Mouse (Mus musculus) gastrocnemius, adult 8-10 months (tissue): ENCODE data around the gene Olfr522. TPM values are rescaled to one million over a fixed set of nuclear protein-coding genes. Genes with fewer than 3 reads are reported as not detected.
A peak's percentile ranks its signal among the peaks of the same experiment; 100 is the strongest.
"Not testable (repeated sequence)": the region's sequence is repeated elsewhere in the genome, so short reads cannot be mapped to it uniquely, and the experiment has no call there.

ENCODE experiments used
- DNase-seq, 2 experiments: peaks; one replicate each; pipeline ENCODE4 v3.0.0; 2022; ENCODE audit warnings: low spot score in 2 of 2
- total RNA-seq, 4 experiments: library from RNA; stranded (reverse); gene quantifications; 2 replicates each; pipeline ENCODE4 v1.2.4; 2022

Gene Olfr522
- total RNA-seq, 4 experiments from 2014 or later, result not detected

DNA sequence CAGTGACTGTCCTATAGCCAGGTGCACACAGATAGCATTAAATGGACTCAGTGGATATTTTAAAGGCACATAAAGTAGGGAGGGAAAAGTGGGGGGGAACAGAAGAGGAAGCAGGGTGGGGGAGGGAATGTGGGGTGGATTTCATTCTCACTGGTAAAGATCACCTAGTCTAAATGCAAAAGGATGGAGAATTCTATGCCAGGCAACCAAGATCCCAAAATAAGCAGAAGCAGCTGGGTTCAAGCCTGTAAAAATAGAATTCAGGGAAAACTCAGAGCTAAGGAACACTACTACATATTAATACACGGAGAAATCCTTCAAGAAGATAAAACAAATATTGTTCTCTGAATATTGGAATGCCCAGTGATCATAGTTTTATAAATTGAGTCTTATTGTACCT lies 3.4 kb upstream of the Olfr522 start:
- DNase-seq, result no peak

DNA sequence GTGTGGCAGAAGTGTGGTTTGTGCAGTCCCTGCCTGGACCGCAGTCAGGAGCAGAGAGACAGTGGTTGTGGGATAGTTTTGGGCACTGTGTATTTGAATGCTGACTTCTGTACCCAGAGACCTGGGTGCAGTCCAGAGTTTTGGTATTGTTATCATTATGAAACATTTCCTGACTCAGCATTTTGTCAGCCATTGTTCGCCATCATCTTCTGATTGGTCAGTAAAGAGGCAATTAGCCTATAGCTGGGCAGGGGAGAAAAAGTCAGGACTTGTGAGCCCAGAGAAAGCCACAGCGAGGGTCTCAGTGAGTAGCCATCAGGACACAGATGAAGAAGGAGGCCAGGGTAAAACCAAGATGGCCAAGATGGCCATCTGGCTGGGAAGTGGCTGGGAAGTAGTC lies 4.2 kb downstream of the Olfr522 start:
- no peak for DNase-seq

DNA sequence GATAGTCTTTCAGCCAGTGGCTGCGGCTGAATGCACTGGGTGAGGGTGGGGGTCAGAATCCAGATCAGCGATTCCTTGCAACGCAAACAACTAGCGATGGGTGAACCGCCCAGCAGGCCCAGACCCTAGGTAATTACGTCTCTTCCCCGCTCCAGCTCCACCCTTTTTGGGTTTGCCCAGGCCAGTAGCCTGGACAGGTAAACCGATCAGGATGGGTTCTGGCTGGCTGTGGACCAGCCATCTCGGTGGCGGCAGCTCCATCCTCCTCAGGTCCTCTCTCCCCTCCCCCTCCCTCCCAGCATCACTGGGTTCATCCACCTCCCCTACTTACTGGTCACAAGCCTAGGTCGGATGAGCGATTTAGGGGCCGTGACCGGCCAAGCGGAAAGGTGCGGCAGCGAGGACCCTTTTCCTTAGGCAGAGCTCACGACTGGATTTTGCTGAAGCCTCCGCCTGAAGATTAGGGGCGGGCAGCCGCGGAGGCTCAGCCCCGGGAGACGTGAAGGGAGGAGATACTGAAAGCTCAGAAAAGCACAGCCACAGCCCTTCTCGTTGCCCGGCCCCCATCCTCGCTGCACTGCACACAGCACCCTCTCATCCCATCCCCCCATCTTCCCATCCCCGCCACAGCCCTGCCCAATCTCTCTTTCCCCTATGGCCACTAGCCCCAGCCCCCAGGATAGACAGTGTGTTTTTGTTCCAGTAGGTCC lies 10.2 kb downstream of the Olfr522 start, which contains the start of gene Sprn:
TSS of gene Sprn (minus strand) at position 660 of the 710 bp plus-strand sequence.
- no peak for DNase-seq

DNA sequence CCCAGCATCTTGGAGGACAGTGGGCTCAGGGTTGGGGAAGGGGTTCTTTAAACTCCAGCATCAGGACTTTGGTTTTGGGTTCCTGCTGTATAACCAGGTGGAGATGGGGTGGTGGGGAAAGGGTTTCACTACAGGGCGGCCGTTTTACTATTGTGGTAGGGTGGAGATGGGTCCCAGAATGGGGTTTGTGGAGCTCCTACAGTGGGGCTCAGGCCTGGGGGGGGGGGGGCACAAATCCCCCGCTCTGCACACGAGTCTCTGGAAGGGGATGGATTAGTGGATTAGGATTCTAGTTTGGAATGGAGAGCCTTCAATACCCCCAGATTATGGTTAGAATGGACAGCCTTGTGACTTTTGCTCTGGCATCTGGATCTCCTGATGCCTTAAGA lies 10.7 kb downstream of the Olfr522 start:
- DNase-seq, result no peak

DNA sequence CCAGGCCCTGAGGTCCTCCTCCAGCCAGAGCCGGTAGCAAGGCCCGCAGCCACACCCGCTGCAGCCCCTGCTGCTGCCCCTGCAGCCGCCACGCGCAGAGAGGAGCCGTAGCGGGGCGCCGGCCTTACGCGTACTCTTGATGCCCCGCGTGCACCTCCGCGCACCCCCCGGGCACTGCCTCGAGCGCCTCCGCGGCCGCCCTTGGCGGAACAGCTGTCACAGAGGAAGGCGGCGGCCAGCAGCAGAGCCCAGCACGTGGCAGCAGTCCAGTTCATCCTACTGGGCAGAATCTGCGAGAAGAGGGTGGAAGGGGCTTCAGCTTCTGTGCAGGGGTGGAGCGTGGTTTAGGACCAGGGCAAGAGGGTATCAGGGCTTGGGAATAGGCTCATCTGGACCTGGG lies 11.2 kb downstream of the Olfr522 start:
- DNase-seq, result no peak

DNA sequence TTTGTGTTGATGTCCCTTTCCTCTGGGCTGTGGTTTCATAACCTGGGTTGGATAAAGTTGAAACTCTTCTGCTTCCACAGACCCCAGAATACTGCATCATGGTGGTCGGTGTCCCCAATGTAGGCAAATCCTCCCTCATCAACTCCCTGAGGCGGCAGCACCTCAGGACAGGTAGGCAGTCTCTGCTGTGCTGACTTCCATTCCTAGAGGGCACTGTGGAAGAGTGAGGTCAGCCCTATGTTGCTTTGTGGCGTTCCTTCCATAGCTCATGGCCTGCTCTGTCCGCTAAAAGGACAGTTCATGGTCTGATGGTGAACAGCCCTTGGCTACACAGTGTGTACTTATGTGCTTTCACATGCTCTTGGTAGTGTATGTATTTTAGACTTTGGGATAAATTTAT lies 20.0 kb downstream of the Olfr522 start:
- DNase-seq, result no peak

DNA sequence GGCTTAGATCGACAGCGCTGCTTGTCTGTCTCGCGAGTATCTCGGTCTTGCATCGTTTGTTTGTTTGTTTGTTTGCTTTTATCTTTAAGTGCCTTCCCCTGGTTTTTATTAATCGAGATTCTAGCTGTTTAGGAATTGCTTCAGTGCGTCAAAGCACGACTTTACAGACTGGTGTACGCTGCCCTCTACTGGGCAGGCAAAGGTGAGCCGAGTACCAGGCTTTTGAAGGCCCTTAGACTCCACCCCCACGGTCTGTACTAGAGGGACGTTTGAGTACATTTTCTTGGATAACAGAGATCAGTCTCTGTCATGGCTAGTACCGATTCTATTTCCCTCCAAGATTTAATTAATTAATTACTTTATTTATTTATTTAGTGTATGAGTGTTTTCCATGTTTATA lies 23.2 kb downstream of the Olfr522 start:
- DNase-seq, result peak in 1 of 2 experiments; percentile 44

DNA sequence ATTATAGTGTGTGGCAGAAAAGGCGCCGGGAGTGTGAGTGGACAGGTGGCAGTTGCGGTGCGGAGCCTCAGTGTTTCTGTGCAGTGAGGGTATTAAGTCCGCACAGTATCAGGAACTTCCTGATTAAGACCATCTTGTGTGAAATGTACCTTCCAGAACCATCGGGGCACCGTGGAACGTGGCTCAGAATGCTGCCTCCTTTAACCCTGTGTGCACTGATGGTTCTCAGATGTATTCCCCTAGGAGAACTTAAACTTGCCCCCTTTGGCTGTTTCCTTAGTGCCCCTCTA lies 26.6 kb downstream of the Olfr522 start:
- no peak for DNase-seq

DNA sequence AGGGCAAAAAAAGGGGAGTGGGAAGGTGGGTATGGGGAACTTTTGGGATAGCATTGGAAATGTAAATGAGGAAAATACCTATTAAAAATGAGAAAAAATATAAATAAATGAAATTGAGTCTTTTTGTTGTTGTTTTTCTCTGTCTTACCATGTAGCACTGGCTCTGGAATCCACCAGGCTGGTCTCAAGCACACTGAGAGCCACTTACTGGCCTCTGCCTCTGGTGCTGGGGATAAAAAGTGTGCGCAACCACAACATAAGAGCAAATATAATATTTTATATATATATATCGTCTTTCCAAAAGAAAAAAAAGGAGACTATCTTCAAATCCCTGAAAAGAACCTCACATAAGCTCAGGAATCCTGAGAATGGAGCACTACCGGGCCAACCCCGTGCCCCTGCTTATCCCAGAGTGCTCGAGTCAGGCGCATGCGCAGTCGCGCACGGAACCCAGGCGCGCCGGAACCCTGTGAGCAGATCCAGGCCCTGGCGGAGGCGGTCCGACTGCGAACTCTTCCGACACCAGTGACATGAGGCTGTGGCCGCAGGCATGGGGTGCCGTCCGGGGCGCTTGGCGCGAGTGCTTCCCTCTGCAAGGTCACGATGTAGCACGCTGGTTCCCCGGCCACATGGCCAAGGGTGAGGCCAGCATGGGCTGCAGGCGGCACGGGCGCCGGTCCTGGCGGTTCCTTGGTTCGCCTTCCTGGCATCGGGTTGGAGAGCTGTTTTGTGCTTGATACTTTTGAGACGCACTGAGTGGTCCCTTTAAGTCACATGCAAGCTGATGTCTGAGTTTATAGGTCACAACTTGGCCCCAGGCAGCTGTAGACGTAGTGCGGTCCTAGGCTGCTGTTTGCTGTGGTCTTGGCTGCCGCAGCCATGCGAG lies 27.2 kb downstream of the Olfr522 start, which contains the start of gene Mtg1:
TSS of gene Mtg1 (plus strand) at position 430 of the 886 bp plus-strand sequence.
- DNase-seq, result peak; percentile 96

DNA sequence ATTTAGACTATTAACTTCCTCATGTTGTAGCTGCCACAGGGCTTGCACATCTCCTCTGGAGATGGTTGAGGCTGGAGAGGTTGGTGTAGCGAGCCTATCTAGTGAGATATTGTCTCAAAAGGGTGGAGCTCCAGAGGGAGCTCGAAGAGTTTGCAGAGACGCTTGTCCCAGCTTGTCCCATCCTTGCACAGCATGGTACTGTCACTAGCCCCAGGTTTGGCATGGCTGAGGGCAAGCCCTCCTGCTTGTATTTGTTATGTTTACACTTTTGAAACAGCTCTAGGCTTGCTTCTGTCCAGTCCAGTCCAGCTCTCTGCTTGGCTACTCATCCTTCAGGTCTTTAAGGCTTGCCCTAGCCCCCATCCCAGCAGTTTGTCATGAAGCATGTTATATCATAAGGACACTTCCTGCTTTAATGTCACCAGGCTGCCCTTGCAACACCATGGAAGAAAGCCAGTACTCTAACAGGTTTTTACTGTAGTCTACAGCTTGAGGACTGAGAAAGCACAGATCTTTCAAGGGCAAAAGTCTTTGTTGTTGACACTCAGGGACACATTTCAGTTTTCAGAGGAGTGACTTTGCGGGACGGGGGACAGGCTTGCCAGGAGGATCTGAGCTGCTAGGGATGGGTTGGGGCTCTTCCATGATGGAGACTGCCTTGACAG lies 29.3 kb downstream of the Olfr522 start:
- DNase-seq, result no peak

DNA sequence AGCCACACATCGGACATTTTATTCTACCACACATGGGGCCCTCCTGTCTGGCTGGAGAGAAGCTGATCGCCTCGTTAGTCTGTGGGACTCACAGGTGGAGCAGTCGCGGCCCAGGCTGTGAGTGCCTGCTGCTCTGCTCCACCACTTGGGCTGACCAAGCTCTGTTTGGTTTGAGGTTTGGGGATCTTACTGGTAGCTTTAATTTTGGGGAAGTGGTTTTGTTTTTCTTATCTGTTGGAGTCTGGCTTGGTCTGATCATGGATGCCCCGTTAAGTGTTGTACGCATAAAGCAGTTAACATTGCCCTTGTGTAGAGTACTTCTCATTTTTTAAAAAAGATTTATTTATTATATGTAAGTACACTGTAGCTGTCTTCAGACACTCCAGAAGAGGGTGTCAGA lies 30.5 kb downstream of the Olfr522 start:
- not testable (repeated sequence) for DNase-seq

DNA sequence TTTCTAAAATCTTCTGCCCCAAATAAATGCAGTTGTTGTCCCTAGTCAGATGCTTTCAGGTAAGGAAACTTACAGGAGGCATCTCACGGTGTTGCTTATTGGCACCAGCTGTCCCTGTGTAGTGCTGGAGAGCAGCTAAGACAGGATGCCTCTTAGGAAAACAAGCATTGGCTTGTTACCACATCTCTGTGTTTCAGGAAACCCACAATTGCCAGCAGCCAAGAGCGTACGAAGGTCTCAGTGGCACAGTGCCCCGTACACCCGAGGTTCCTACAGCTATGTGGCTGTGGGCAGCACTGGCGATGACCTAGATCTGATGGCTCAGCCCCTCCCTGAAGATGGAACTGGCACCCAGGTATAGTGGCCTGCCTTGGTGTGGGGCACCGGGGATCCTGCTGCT lies 32.4 kb downstream of the Olfr522 start:
- DNase-seq, result not testable (repeated sequence)

DNA sequence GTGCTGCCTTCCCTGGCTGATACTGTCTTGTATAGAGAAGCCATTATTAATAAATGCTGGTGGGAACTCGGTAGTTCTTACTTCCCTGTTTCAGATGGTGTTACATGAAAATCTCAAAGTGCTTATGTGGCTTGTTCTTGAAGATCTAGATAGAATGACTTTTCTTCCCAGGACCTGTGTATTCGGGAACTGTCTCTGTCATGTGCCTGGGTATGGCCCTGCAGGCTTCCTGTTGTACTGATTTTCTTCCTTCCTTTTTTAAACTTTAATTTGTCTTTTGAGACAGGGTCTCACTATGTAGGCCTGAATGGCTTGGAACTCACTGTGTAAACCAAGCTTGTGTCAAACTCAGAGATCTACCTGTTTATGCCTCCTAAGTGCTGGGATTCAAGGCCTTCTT lies 36.7 kb downstream of the Olfr522 start:
- no peak for DNase-seq

DNA sequence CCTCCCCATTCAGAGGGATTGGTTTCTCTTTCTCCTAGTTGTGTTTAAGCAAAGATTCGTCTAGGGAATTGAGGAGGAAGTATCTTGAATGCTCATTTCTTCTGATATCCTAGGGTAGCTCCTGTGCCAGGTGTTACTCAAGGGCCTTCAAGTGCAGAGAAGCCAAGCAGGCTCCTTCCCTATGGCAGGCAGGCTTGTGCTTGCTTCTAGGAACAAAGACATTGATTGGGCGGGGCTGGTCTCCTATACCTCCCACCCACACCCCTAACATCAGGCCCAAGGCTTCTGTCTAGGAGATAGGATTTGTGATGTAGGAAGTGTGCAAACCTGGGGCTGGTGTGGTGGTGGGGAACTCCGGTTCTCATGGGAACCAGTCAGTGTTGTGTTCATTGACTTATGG lies 37.6 kb downstream of the Olfr522 start:
- no peak for DNase-seq

DNA sequence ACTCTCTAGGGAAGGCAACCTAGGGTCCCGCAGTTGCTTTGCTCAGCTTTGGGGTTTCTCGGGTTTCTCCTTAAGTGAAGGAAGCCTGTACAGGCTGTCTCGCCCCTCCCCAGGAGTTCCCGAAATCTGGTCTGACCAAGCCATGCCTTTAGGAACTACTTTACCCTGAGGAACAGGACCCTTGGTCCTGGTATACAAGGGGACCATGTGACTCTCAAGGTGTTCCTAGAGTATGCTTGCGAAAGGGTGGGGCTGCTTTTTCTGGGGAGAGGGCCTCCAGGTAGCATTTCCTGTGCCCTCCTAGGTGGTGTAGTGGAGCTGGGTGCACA lies 38.6 kb downstream of the Olfr522 start:
- no peak for DNase-seq

DNA sequence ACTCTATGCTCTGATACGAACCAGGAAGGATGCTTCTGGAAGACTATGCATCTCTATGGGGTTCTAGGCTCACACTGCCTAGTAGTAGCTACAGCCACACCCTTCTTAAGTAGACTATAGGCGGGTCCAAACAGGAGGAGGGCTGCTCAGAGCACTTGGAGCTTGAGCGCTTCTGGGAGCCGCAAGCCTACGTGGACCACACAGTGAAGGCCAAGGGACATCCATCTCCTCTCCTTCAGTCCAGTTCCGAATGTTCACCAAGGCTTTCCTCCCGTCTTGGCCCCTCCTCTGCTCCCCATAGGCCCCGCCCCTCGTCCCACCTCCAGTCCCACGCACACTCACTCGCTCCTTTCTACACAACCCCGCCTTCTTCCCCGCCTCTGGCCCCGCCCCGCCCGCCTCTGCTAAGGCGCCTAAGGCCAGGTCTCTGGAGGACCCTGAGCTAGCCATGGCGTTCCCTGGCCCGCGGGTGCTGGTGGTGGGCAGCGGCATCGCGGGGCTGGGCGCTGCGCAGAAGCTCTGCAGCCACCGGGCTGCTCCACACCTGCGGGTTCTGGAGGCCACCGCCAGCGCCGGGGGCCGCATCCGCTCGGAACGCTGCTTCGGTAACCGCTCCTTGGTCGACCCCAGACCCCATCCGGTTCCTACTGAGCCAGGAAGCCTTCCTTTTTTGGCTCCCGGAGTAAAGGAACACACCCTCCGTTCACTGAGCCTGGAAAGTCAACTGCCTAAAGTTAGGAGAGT lies 39.1 kb downstream of the Olfr522 start:
- peak; percentile 91 for DNase-seq

DNA sequence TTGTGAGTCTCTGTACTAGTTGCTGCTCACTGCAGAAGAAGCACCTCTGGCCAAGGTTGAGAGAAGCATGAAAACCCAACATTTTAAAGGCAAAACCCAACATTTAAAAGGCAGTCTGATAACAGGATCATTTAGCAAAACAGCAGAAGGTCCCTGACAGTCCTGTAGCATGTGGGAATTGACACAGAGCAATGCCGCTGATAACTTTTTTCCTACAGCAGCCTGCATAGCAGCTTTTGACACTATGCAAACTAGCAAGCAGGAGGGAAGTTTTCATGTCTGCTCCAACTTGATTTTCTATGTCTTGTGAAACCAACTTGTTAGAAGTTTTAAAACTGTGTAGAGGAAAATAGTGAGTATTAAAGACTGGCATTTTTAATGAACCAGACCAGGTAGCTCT lies 40.2 kb downstream of the Olfr522 start:
- DNase-seq, result no peak

DNA sequence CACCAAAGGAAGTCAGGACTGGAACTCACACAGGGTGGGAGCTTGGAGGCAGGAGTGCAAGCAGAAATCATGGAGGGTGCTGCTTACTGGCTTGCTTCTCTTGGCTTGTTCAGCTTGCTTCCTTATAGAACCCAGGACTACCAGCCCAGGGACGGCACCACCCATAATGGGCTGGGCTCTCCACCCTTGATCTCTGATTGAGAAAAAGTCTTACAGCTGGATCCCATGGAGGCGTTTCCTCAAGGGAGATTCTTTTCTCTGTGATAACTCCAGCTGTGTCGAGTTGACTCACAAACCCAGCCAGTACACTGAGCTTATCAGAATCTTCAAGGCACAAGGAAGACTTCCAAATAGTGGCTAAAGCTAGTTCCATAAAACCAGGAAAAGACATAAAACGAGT lies 41.8 kb downstream of the Olfr522 start:
- no peak for DNase-seq

DNA sequence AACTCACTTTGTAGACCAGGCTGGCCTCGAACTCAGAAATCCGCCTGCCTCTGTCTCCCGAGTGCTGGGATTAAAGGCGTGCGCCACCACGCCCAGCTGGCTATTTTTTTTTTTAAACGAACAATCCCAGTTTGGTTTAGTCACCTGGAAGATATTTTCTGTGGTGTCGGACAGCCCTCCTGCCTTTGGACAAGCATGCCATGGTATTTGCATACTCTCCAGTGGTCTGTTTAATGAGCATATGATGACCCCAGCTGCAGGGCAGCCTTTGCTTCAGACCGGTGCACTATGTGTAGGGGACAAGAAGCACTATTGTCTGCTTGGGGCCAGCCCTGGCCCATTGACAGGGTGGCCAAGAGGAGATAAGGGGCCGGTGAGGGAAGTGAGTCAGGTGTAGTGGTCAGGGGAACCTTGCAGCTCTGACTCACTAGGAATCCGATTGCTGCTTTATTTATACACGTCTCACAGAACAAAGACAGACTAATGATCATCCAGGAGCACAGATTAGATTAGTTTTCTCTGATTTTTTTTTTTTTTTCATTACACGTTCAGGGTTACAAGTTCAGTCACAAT lies 43.1 kb downstream of the Olfr522 start:
- DNase-seq, result no peak

DNA sequence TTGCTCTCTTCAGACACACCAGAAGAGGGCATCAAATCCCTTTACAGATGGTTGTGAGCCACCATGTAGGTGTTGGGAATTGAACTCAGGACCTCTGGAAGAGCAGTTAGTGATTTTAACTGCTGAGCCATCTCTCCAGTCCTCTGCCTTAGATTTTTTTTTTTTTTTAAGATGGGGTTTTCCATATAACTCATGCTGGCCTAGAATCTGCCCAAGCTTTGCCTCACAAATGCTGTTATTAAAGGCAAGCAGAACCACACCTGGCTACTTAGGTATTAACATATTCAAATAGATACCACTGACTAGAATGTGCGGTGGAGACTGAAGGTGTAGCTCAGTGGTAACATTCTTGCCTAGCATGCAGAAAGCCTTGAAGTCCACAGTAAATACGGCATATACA lies 44.1 kb downstream of the Olfr522 start:
- DNase-seq, result no peak

DNA sequence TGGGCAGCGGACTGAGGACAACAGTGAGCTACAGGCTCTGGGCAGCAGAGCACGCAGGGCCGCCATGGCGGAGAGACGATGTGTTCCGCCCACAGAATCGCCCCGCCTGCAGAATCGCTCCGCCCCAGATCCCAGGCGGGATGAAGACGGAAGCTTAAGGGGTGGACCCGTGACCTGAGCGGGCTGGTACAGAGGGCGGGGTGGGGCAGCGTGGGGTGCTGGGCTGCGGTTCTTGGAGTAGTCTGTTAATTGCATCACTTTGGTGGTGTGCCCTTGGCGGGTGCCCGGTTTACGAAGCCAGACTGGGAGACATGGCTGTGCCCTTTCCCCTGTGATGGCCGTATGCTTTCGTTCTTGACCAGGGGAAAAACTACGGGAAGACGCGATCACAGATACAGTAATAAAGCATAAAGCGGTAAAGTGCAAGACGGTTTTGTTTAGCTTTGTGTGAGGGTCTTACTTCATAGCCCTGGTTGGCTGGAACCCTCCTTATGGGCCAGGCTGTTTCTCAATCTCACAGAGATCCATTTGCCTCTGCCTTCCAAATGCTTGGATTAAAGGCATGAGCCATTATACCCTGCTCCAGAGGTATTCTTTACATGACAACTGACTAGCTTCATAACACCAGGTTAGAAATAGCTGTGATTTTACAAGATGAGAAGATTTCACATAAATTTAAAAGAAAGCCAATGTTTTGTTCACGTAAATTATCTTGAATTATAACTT lies 48.1 kb downstream of the Olfr522 start, which contains the start of gene Echs1:
TSS of gene Echs1 (minus strand) at position 148 of the 726 bp plus-strand sequence.
- peak; percentile 85 to 90 for DNase-seq
